Mouse (Mus musculus) CH12.LX (cell line): Measurements from ENCODE around the gene Msh5. TPM values are rescaled to one million over a fixed set of nuclear protein-coding genes. Genes with fewer than 3 reads are reported as not detected.
"Not testable (repeated sequence)": the region's sequence is repeated elsewhere in the genome, so short reads cannot be mapped to it uniquely, and the experiment has no call there.

ENCODE experiments used
- DNase-seq: peaks from one replicate; pipeline ENCODE4 v3.0.0-alpha.2; 2013; ENCODE audit errors: extremely low read depth
- H3K27ac ChIP-seq: 2 replicates; pipeline ENCODE4 v1.5.1; 2012; ENCODE audit warnings: low read depth, mild to moderate bottlenecking, control low read depth, moderate library complexity; ENCODE audit not compliant: insufficient read depth
- H3K27me3 ChIP-seq: replicated peaks from 2 replicates; pipeline ENCODE3; 2012; ENCODE audit warnings: inconsistent platforms
- H3K36me3 ChIP-seq, 2 experiments: replicated peaks in 1 of 2; 2 replicates each; pipeline versions ENCODE3 to v1.6.1; 2012; ENCODE audit warnings: inconsistent platforms in 1 of 2, low read length in 1 of 2, mild to moderate bottlenecking in 1 of 2, mixed read lengths in 1 of 2, moderate library complexity in 1 of 2; ENCODE audit not compliant: control insufficient read depth in 1 of 2, insufficient read depth in 1 of 2
- H3K4me1 ChIP-seq, 2 experiments: 2 replicates each; pipeline ENCODE4 v1.6.1; 2012; ENCODE audit warnings: inconsistent platforms in 1 of 2, moderate library complexity in 1 of 2; ENCODE audit not compliant: insufficient read depth in 2 of 2, control insufficient read depth in 1 of 2
- H3K4me2 ChIP-seq: 2 replicates; pipeline ENCODE4 v1.6.1; 2012; ENCODE audit warnings: low read depth, mild to moderate bottlenecking, control low read depth; ENCODE audit not compliant: poor library complexity, insufficient read depth, severe bottlenecking
- H3K4me3 ChIP-seq, 3 experiments: fragments of 150-350 bp in 1 of 3; sonication (generic) in 1 of 3; replicated peaks in 1 of 3; 2 replicates each; pipeline versions ENCODE3 to v1.5.1; 2011 to 2012; ENCODE audit warnings: low read depth in 2 of 3, low read length in 2 of 3, mild to moderate bottlenecking in 2 of 3, moderate library complexity in 2 of 3, control low read depth in 1 of 3, improper control_type of control experiment in 1 of 3, inconsistent platforms in 1 of 3, mixed read lengths in 1 of 3; ENCODE audit not compliant: poor library complexity in 1 of 3
- H3K79me2 ChIP-seq: replicated peaks from 2 replicates; pipeline ENCODE4 v1.6.1; 2012; ENCODE audit warnings: mild to moderate bottlenecking, moderate library complexity; ENCODE audit not compliant: control insufficient read depth, poor library complexity, insufficient read depth, severe bottlenecking; ENCODE audit errors: extremely low read depth
- H3K9ac ChIP-seq: 2 replicates; pipeline ENCODE4 v1.6.1; 2012; ENCODE audit warnings: low read depth, mild to moderate bottlenecking, control low read depth, moderate library complexity; ENCODE audit not compliant: insufficient read depth
- H3K9me3 ChIP-seq: replicated peaks from 2 replicates; pipeline ENCODE3; 2012; ENCODE audit warnings: low read length, inconsistent platforms, mixed read lengths
- BHLHE40 ChIP-seq: IDR thresholded peaks from 2 replicates; pipeline ENCODE4 v1.6.1; 2011; ENCODE audit warnings: mild to moderate bottlenecking, low read depth, low read length, improper control_type of control experiment
- CHD1 ChIP-seq: IDR thresholded peaks from 2 replicates; pipeline ENCODE4 v1.6.1; 2012; ENCODE audit warnings: low read depth, low read length, improper control_type of control experiment, inconsistent platforms
- CHD2 ChIP-seq: IDR thresholded peaks from 2 replicates; pipeline ENCODE4 v1.6.1; 2011; ENCODE audit warnings: low read length, improper control_type of control experiment
- E2F4 ChIP-seq: IDR thresholded peaks from 2 replicates; pipeline ENCODE4 v1.6.1; 2011; ENCODE audit warnings: low read depth, low read length, improper control_type of control experiment; ENCODE audit not compliant: insufficient replicate concordance
- EP300 ChIP-seq: IDR thresholded peaks from 2 replicates; pipeline ENCODE4 v1.6.1; 2011; ENCODE audit warnings: low read length, improper control_type of control experiment
- ETS1 ChIP-seq: conservative IDR thresholded peaks from 2 replicates; pipeline ENCODE4 v1.6.1; 2012; ENCODE audit warnings: low read depth, mild to moderate bottlenecking, inconsistent platforms, low read length, improper control_type of control experiment, moderate library complexity
- IRF4 ChIP-seq: IDR thresholded peaks from 2 replicates; pipeline ENCODE4 v1.6.1; 2014; ENCODE audit warnings: low read depth, mild to moderate bottlenecking, inconsistent platforms, low read length, improper control_type of control experiment
- JUND ChIP-seq: conservative IDR thresholded peaks from 2 replicates; pipeline ENCODE4 v1.6.1; 2011; ENCODE audit warnings: low read depth, low read length, improper control_type of control experiment
- KAT2A ChIP-seq: IDR thresholded peaks from 2 replicates; pipeline ENCODE4 v1.6.1; 2012; ENCODE audit warnings: low read length, improper control_type of control experiment, inconsistent platforms; ENCODE audit not compliant: insufficient replicate concordance
- MAX ChIP-seq: IDR thresholded peaks from 2 replicates; pipeline ENCODE4 v1.6.1; 2011; ENCODE audit warnings: low read length, improper control_type of control experiment
- MAZ ChIP-seq: IDR thresholded peaks from 2 replicates; pipeline ENCODE4 v1.6.1; 2012; ENCODE audit warnings: low read depth, mild to moderate bottlenecking, inconsistent platforms, low read length, improper control_type of control experiment, moderate library complexity
- MYC ChIP-seq: IDR thresholded peaks from 2 replicates; pipeline ENCODE4 v1.6.1; 2011; ENCODE audit warnings: low read depth, mild to moderate bottlenecking, improper control_type of control experiment, low read length
- NELFE ChIP-seq: IDR thresholded peaks from 2 replicates; pipeline ENCODE4 v1.6.1; 2011; ENCODE audit warnings: low read depth, low read length, improper control_type of control experiment
- POLR2A ChIP-seq: IDR thresholded peaks from 2 replicates; pipeline ENCODE4 v1.6.1; 2011; ENCODE audit warnings: low read depth, mild to moderate bottlenecking, improper control_type of control experiment, low read length
- RCOR1 ChIP-seq: conservative IDR thresholded peaks from 2 replicates; pipeline ENCODE4 v1.6.1; 2012; ENCODE audit warnings: low read depth, mild to moderate bottlenecking, inconsistent platforms, low read length, improper control_type of control experiment
- SMC3 ChIP-seq: IDR thresholded peaks from 2 replicates; pipeline ENCODE4 v1.6.1; 2011; ENCODE audit warnings: low read depth, low read length, improper control_type of control experiment
- TBP ChIP-seq: conservative IDR thresholded peaks from 2 replicates; pipeline ENCODE4 v1.6.1; 2011; ENCODE audit warnings: low read depth, low read length, improper control_type of control experiment
- TCF12 ChIP-seq: IDR thresholded peaks from 2 replicates; pipeline ENCODE4 v1.6.1; 2014; ENCODE audit warnings: low read depth, mild to moderate bottlenecking, inconsistent platforms, low read length, improper control_type of control experiment
- UBTF ChIP-seq: IDR thresholded peaks from 2 replicates; pipeline ENCODE4 v1.6.1; 2012; ENCODE audit warnings: low read depth, mild to moderate bottlenecking, inconsistent platforms, low read length, improper control_type of control experiment, moderate library complexity
- ZMIZ1 ChIP-seq: IDR thresholded peaks from 2 replicates; pipeline ENCODE4 v1.6.1; 2012; ENCODE audit warnings: low read depth, mild to moderate bottlenecking, inconsistent platforms, low read length, improper control_type of control experiment
- dilution Hi-C: fragments of 300-500 bp; cut with MboI; formaldehyde crosslinking; loops from 2 replicates; pipeline ENCODE4 v1.14.3; 2020; ENCODE audit warnings: low sequenced_read_pairs; ENCODE audit not compliant: extremely low pct_unique_long_range_greater_than_20kb, extremely low pct_ligation_motif_present
- in situ Hi-C: fragments of 300-500 bp; cut with MboI; formaldehyde crosslinking; loops from 3 replicates; pipeline ENCODE4 v1.14.3; 2019; ENCODE audit warnings: low sequenced_read_pairs, low pct_ligation_motif_present, low pct_unique_long_range_greater_than_20kb, mixed read lengths
- polyA plus RNA-seq: library from polyadenylated mRNA; unstranded; fragments of >175 nt; gene quantifications from 2 replicates; pipeline ENCODE4 v1.2.1, GENCODE M21; 2012; ENCODE audit warnings: low read depth; ENCODE audit not compliant: insufficient read length
- total RNA-seq, 2 experiments: library from RNA; depleted of rRNA; stranded (reverse); fragments of 300-350 nt in 1 of 2; fragments of >200 nt in 1 of 2; gene quantifications; 2 replicates each; pipeline ENCODE4 v1.2.3; 2012 to 2014

The Msh5 gene
- total and polyA plus RNA-seq, 3 experiments, result 6.1 to 13.1 (median 10.6) TPM

DNA sequence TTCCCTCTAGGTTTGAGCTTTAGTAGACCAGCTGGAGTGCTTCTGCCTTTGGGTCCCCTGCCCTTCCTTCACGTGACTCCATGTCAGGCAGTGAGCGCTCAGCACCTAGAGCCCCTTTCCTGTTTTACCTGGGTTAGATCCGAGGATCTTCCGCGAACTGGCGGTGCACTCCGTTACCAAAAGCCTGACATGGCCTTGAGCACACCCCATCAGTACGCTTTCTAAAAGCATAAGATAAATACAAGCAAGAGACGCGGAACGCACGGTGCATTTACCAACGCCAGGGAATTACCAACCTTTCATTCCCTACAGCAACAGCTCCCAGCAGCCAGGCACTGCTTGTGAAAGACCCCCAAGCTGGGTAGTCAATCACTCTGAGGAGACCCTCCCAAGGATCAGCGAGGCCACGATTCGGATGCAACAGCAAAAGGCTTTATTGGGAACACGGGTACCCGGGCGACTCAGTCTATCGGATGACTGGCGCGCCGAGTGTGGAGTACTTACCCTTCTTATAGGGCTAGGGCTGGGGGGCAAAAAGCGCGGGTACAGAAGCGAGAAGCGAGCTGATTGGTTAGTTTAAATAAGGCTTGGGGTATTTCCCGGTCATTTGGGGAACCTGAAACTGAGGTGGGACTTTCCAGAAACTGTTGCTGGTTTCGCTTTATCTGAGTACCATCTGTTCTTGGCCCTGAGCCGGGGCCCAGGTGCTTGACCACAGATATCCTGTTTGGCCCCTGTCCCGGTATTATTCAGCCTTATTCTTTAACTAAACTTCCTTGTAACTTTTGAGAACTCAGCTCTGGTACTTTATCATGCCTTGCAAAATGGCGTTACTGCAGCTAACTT is 46.5 kb downstream of the Msh5 start:
- dilution Hi-C loops, H3K4me1 ChIP-seq, in situ Hi-C loops, H3K27me3 ChIP-seq: not testable (repeated sequence)
- Histone ChIP-seq H3K9me3 (peaks cover 36% of the 10 kb centered on the region), H3K79me2 (peaks cover 28% of the 10 kb centered on the region), H3K27ac (peak overlapping the region; percentile 100), H3K4me3 (peak overlapping the region; percentile 84 to 94 (median 86)), H3K4me2 (peak overlapping the region; percentile 30; the same call in 1 of the 2 replicates), H3K36me3 (peaks cover 41 to 53% of the 10 kb centered on the region in 2 experiments), H3K9ac (peak overlapping the region; percentile 100)
- TF ChIP-seq TCF12, result peak; percentile 82
- 0 out of 2 replicates have a peak, but pooled peaks have one; percentile 32 for TF ChIP-seq RCOR1
- peak; percentile 73 for TF ChIP-seq NELFE
- peak; percentile 56 for TF ChIP-seq POLR2A
- peak; percentile 41 for TF ChIP-seq CHD2
- peak; percentile 21; the same call in 1 of the 2 replicates for TF ChIP-seq MYC
- peak; percentile 87 for TF ChIP-seq CHD1
- peak; percentile 40 for TF ChIP-seq EP300
- TF ChIP-seq UBTF, result 0 out of 2 replicates have a peak, but pooled peaks have one; percentile 29
- TF ChIP-seq MAZ, result 0 out of 2 replicates have a peak, but pooled peaks have one; percentile 41
- TF ChIP-seq E2F4, result peak; percentile 9; the same call in 1 of the 2 replicates
- TF ChIP-seq KAT2A, result 0 out of 2 replicates have a peak, but pooled peaks have one; percentile 34
- peak; percentile 35; the same call in 1 of the 2 replicates for TF ChIP-seq IRF4
- 0 out of 2 replicates have a peak, but pooled peaks have one; percentile 33 for TF ChIP-seq JUND
- TF ChIP-seq ZMIZ1, result peak; percentile 95
- TF ChIP-seq TBP, result peak; percentile 74
- TF ChIP-seq SMC3, result 0 out of 2 replicates have a peak, but pooled peaks have one; percentile 9
- TF ChIP-seq ETS1, result peak; percentile 5; the same call in 1 of the 2 replicates
- TF ChIP-seq MAX, result peak; percentile 59; the same call in 1 of the 2 replicates
- TF ChIP-seq BHLHE40, result peak; percentile 43; the same call in 1 of the 2 replicates
- DNase-seq, result peak; percentile 77
